Mouse (Mus musculus): ENCODE results near the gene Rnf8. TPM values are rescaled to one million over a fixed set of nuclear protein-coding genes. Genes with fewer than 3 reads are reported as not detected.

Gene Rnf8
- polyA plus RNA-seq, 1 experiment from 2014 or later, result 85.2 TPM

GRCm38 (mm10) chr17:29662145-29662544, 47.6 kb downstream of the Rnf8 start:
- no peak overlapping the region for H3K9ac ChIP-seq

GRCm38 (mm10) chr17:29668051-29668986, 53.7 kb downstream of the Rnf8 start:
- peak; percentile 79; the same call in 1 of the 2 replicates for ATAC-seq (ENCODE audit: low FRiP score, low read depth)
- Histone ChIP-seq H3K4me1 (replicated peaks) (peaks cover 28% of the 10 kb centered on the region), H3K27me3 (no peaks in the 10 kb centered on the region), H3K27ac (replicated peaks) (peak overlapping the region; percentile 74), H3K9me3 (no peaks in the 10 kb centered on the region), H3K36me3 (peaks cover 20% of the 10 kb centered on the region), H3K9ac (no peak overlapping the region), H3K4me2 (no peak overlapping the region), H3K4me3 (no peak overlapping the region)
- WGBS, result 57% methylated on average over 10 of the region's 10 CpGs

More at GRCm38 (mm10) chr17:29662145-29662544, 47.6 kb downstream of the Rnf8 start:
- no peaks in the 10 kb centered on the region for H3K9me3 ChIP-seq
- no peak overlapping the region for H3K4me3 ChIP-seq
- no peak overlapping the region for H3K4me2 ChIP-seq
- H3K4me1 ChIP-seq (replicated peaks), result peaks cover 11% of the 10 kb centered on the region
- H3K36me3 ChIP-seq, result peaks cover 15% of the 10 kb centered on the region
- WGBS, result 91% methylated on average over 6 of the region's 6 CpGs
- no peak overlapping the region for H3K27ac ChIP-seq (replicated peaks)
- no peaks in the 10 kb centered on the region for H3K27me3 ChIP-seq
- no peak for ATAC-seq (ENCODE audit: low FRiP score, low read depth)

DNA sequence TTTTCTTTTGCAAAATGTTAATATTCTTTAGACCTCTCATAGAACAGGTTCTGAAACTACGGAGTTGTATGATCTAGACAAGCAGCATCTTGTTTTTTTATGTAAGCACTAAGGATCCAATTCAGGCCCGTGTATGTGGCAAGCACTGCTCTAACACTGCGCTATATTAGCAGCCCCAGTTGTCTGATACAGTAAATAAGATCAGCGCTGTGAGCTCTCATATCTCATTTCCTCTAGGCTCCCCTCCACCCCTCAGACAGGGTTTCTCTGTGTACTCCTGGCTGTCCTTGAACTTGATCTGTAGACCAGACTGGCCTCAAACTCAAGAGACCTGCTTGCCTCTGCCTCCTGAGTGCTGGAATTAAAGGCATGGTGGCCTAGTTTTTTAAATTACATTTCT, 54.4 kb downstream of the Rnf8 start:
- H3K9ac ChIP-seq, result no peak overlapping the region
- peaks cover 28% of the 10 kb centered on the region for H3K4me1 ChIP-seq (replicated peaks)
- no peak overlapping the region for H3K4me2 ChIP-seq
- ATAC-seq (ENCODE audit: low FRiP score, low read depth), result no peak
- peak overlapping the region; percentile 74; the same call in 1 of the 2 replicates for H3K27ac ChIP-seq (replicated peaks)
- H3K27me3 ChIP-seq, result no peaks in the 10 kb centered on the region
- peaks cover 21% of the 10 kb centered on the region for H3K36me3 ChIP-seq
- WGBS, result 89% methylated on average over 4 of the region's 4 CpGs
- no peaks in the 10 kb centered on the region for H3K9me3 ChIP-seq
- no peak overlapping the region for H3K4me3 ChIP-seq

DNA sequence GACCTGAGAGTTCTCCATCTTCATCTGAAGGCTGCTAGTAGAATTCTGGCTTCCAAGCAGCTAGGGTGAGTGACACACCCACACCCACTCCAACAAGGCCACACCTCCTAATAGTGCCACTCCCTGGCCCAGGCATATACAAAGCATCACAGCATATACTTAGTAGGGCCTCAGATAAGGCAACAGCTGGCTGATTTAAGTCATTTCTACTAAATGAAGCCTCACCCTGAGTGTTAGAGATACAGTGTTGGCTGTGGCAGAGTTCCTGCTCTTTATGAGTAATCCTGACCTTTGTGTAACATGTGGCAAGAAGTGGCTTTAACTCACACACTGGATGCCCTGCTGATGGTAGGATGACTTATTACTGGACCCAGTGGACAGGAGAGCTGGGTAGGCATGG, 55.3 kb downstream of the Rnf8 start:
- Histone ChIP-seq H3K27ac (replicated peaks) (no peak overlapping the region), H3K9ac (no peak overlapping the region), H3K4me1 (replicated peaks) (peaks cover 28% of the 10 kb centered on the region), H3K4me2 (no peak overlapping the region), H3K36me3 (peaks cover 21% of the 10 kb centered on the region), H3K4me3 (no peak overlapping the region), H3K27me3 (no peaks in the 10 kb centered on the region), H3K9me3 (no peaks in the 10 kb centered on the region)
- ATAC-seq (ENCODE audit: low FRiP score, low read depth), result no peak

DNA sequence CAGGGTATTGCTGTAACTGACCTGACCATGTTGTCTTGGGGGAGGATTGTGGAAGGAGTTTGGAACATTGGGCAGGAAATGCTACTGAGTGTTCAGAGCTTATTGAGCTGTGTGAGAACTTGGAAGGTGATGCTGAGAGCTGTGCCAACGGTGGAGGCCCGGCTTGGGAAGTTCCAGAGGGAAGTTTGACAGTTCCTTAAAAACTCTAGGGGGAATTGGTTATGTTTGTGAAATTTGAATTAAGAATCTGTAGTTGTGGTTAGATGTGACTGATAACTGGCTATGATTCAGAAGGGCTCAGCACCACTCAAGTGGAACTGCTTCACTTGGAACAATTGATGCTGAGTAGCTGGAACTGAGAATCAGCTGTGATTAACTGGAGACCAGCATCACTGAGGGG, 56.4 kb downstream of the Rnf8 start:
- no peaks in the 10 kb centered on the region for H3K9me3 ChIP-seq
- no peak overlapping the region for H3K27ac ChIP-seq (replicated peaks)
- H3K4me1 ChIP-seq (replicated peaks), result peaks cover 28% of the 10 kb centered on the region
- no peaks in the 10 kb centered on the region for H3K27me3 ChIP-seq
- no peak overlapping the region for H3K4me2 ChIP-seq
- ATAC-seq (ENCODE audit: low FRiP score, low read depth), result no peak
- H3K9ac ChIP-seq, result no peak overlapping the region
- H3K36me3 ChIP-seq, result peaks cover 30% of the 10 kb centered on the region
- WGBS, result 86% methylated on average over 2 of the region's 2 CpGs
- H3K4me3 ChIP-seq, result no peak overlapping the region

DNA sequence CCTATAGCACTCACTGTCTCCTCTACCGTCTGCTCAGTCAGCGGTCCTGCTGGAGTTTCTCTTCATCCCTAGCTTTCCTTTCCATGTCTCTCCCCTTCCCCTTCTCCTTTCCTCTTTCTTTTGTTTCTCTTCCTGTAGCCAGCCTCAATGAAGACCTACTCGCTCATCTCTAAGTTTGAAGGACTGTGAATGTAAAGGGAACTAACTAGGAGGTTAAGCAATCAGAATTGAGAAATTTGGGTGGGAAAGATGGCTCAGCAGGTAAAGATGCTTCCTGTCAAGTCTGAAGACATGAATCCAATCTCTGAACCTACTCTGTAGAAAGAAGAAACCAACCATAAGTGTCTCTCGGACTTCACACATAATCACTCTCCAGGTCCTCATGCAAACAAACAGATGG, 58.7 kb downstream of the Rnf8 start:
- H3K4me3 ChIP-seq, result no peak overlapping the region

DNA sequence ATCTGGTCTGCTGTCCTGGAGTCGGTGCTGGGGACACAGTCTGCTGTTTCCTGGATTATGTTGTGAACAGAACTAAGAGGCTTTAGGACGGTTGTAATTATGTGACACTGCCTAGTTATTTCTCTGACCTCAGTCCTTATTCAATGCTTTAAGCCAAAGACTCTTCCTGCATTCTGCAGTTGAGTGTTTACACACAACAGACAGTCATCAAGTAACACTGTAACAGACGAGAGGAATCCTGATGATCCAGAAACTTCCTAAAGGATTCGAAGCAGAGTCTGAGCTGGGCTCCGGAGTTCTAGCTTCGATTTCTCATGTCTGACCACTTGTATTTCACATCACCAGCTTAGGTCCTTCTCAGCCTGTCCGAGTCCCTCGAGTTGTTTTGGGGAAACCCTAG, 63.9 kb downstream of the Rnf8 start:
- ATAC-seq (ENCODE audit: low FRiP score, low read depth), result no peak
- Histone ChIP-seq H3K4me2 (no peak overlapping the region), H3K9ac (no peak overlapping the region), H3K4me3 (no peak overlapping the region), H3K9me3 (no peaks in the 10 kb centered on the region), H3K36me3 (peaks cover 71% of the 10 kb centered on the region), H3K4me1 (replicated peaks) (peaks cover 2% of the 10 kb centered on the region; the same call in 1 of the 2 replicates), H3K27ac (replicated peaks) (no peak overlapping the region), H3K27me3 (no peaks in the 10 kb centered on the region)
- WGBS, result 88% methylated on average over 8 of the region's 8 CpGs

More for the DNA sequence above, 58.7 kb downstream of the Rnf8 start:
- Histone ChIP-seq H3K27ac (replicated peaks) (no peak overlapping the region), H3K36me3 (peaks cover 46% of the 10 kb centered on the region), H3K4me1 (replicated peaks) (peaks cover 19% of the 10 kb centered on the region), H3K9ac (no peak overlapping the region), H3K9me3 (no peaks in the 10 kb centered on the region), H3K27me3 (no peaks in the 10 kb centered on the region), H3K4me2 (no peak overlapping the region)
- no peak for ATAC-seq (ENCODE audit: low FRiP score, low read depth)
- 96% methylated on average over 4 of the region's 4 CpGs for WGBS

- Histone ChIP-seq H3K4me3 (no peak overlapping the region), H3K36me3 (peaks cover 71% of the 10 kb centered on the region), H3K27me3 (no peaks in the 10 kb centered on the region), H3K4me1 (replicated peaks) (peaks cover 2% of the 10 kb centered on the region; the same call in 1 of the 2 replicates), H3K9ac (no peak overlapping the region), H3K9me3 (no peaks in the 10 kb centered on the region), H3K27ac (replicated peaks) (no peak overlapping the region), H3K4me2 (no peak overlapping the region)
- WGBS, result 78% methylated on average over 6 of the region's 6 CpGs
- no peak for ATAC-seq (ENCODE audit: low FRiP score, low read depth)
These were observed 64.6 kb downstream of the Rnf8 start for GRCm38 (mm10) chr17:29679038-29679767.

GRCm38 (mm10) chr17:29680174-29680573, 65.6 kb downstream of the Rnf8 start:
- Histone ChIP-seq H3K27me3 (no peaks in the 10 kb centered on the region), H3K4me2 (no peak overlapping the region), H3K4me3 (no peak overlapping the region), H3K36me3 (peaks cover 72% of the 10 kb centered on the region), H3K4me1 (replicated peaks) (peaks cover 2% of the 10 kb centered on the region; the same call in 1 of the 2 replicates), H3K27ac (replicated peaks) (peak overlapping the region; percentile 31; the same call in 1 of the 2 replicates), H3K9me3 (no peaks in the 10 kb centered on the region), H3K9ac (no peak overlapping the region)
- ATAC-seq (ENCODE audit: low FRiP score, low read depth), result peak; percentile 74; the same call in 1 of the 2 replicates
- WGBS, result 55% methylated on average over 2 of the region's 2 CpGs

- no peak overlapping the region for H3K4me3 ChIP-seq
- no peak overlapping the region; the same call in 1 of the 2 replicates for H3K27ac ChIP-seq (replicated peaks)
- WGBS, result 87% methylated on average over 2 of the region's 2 CpGs
- H3K4me1 ChIP-seq (replicated peaks), result peaks cover 2% of the 10 kb centered on the region; the same call in 1 of the 2 replicates
- no peak overlapping the region for H3K4me2 ChIP-seq
- no peak for ATAC-seq (ENCODE audit: low FRiP score, low read depth)
- H3K36me3 ChIP-seq, result peaks cover 73% of the 10 kb centered on the region
- no peak overlapping the region for H3K9ac ChIP-seq
- no peaks in the 10 kb centered on the region for H3K9me3 ChIP-seq
- no peaks in the 10 kb centered on the region for H3K27me3 ChIP-seq
These were observed 66.3 kb downstream of the Rnf8 start for GRCm38 (mm10) chr17:29680921-29681320.

- H3K27ac ChIP-seq (replicated peaks), result no peak overlapping the region
- H3K36me3 ChIP-seq, result peaks cover 71% of the 10 kb centered on the region
- H3K4me1 ChIP-seq (replicated peaks), result peaks cover 2% of the 10 kb centered on the region; the same call in 1 of the 2 replicates
- 91% methylated on average over 9 of the region's 9 CpGs for WGBS
- no peaks in the 10 kb centered on the region for H3K27me3 ChIP-seq
- no peak overlapping the region for H3K4me2 ChIP-seq
- ATAC-seq (ENCODE audit: low FRiP score, low read depth), result no peak
- no peaks in the 10 kb centered on the region for H3K9me3 ChIP-seq
- H3K9ac ChIP-seq, result no peak overlapping the region
- no peak overlapping the region for H3K4me3 ChIP-seq
These were observed 67.1 kb downstream of the Rnf8 start for GRCm38 (mm10) chr17:29681669-29682068.

- WGBS, result 72% methylated on average over 7 of the region's 7 CpGs
- H3K9me3 ChIP-seq, result no peaks in the 10 kb centered on the region
These were observed 67.7 kb downstream of the Rnf8 start for GRCm38 (mm10) chr17:29682261-29682660.

More at GRCm38 (mm10) chr17:29682261-29682660, 67.7 kb downstream of the Rnf8 start:
- no peak overlapping the region for H3K27ac ChIP-seq (replicated peaks)
- peaks cover 2% of the 10 kb centered on the region; the same call in 1 of the 2 replicates for H3K4me1 ChIP-seq (replicated peaks)
- no peak for ATAC-seq (ENCODE audit: low FRiP score, low read depth)
- no peak overlapping the region for H3K9ac ChIP-seq
- no peak overlapping the region for H3K4me3 ChIP-seq
- H3K4me2 ChIP-seq, result no peak overlapping the region
- H3K36me3 ChIP-seq, result peaks cover 65% of the 10 kb centered on the region
- no peaks in the 10 kb centered on the region for H3K27me3 ChIP-seq

Measured in hindbrain, embryonic 15.5 days (tissue).